Mouse (Mus musculus) adrenal gland (tissue): ENCODE measurements around the gene Pcsk6.

Experiments used
- intact Hi-C: fragments of 180-260 bp; cut with DNase I; formaldehyde crosslinking; loops from one replicate; pipeline ENCODE4 v1.15.1; 2025

Gene Pcsk6

GRCm38 (mm10) chr7:66098803-66099202 is 237.3 kb downstream of the Pcsk6 start:
- intact Hi-C loops, result no loop called here
